Mouse (Mus musculus): ENCODE measurements around the gene Tec. TPM values are rescaled to one million over a fixed set of nuclear protein-coding genes. Genes with fewer than 3 reads are reported as not detected.
A peak's percentile ranks its signal among the peaks of the same experiment; 100 is the strongest.

The Tec gene
- polyA plus RNA-seq, 1 experiment from 2014 or later, result 3.2 TPM

GRCm38 (mm10) chr5:72793309-72793850, 74.9 kb downstream of the Tec start:
- H3K27me3 ChIP-seq (ENCODE audit: control insufficient read depth, insufficient read depth, low read length), result no peaks in the 10 kb centered on the region
- no peak overlapping the region for H3K27ac ChIP-seq (replicated peaks; ENCODE audit: low read depth, low read length)
- no peak overlapping the region for H3K4me3 ChIP-seq (ENCODE audit: low read depth, low read length)
- H3K4me1 ChIP-seq (ENCODE audit: control insufficient read depth, insufficient read depth, low read length), result no peaks in the 10 kb centered on the region
- no peak for ATAC-seq (replicated peaks; ENCODE audit: insufficient number of reproducible peaks, low FRiP score, low TSS enrichment, low read depth)
- H3K36me3 ChIP-seq (replicated peaks; ENCODE audit: control insufficient read depth, insufficient read depth, low read depth, low read length), result no peaks in the 10 kb centered on the region
- no peak overlapping the region for H3K4me2 ChIP-seq (ENCODE audit: low read depth, low read length)
- no peaks in the 10 kb centered on the region for H3K9me3 ChIP-seq (replicated peaks; ENCODE audit: control insufficient read depth, low read length)
- DNase-seq (ENCODE audit: low spot score), result no peak
- 79% methylated on average over 3 of the region's 3 CpGs for WGBS
- no peak overlapping the region for H3K9ac ChIP-seq (replicated peaks; ENCODE audit: low read length)

GRCm38 (mm10) chr5:72791789-72792188, 76.5 kb downstream of the Tec start:
- H3K4me2 ChIP-seq (ENCODE audit: low read depth, low read length), result no peak overlapping the region
- ATAC-seq (replicated peaks; ENCODE audit: insufficient number of reproducible peaks, low FRiP score, low TSS enrichment, low read depth), result peak; percentile 48; the same call in 1 of the 2 replicates

GRCm38 (mm10) chr5:72791386-72791785, 76.9 kb downstream of the Tec start:
- H3K9ac ChIP-seq (replicated peaks; ENCODE audit: low read length), result no peak overlapping the region
- no peak overlapping the region for H3K4me3 ChIP-seq (ENCODE audit: low read depth, low read length)
- DNase-seq (ENCODE audit: low spot score), result no peak
- no peaks in the 10 kb centered on the region for H3K36me3 ChIP-seq (replicated peaks; ENCODE audit: control insufficient read depth, insufficient read depth, low read depth, low read length)
- no peaks in the 10 kb centered on the region for H3K27me3 ChIP-seq (ENCODE audit: control insufficient read depth, insufficient read depth, low read length)
- H3K4me2 ChIP-seq (ENCODE audit: low read depth, low read length), result no peak overlapping the region
- ATAC-seq (replicated peaks; ENCODE audit: insufficient number of reproducible peaks, low FRiP score, low TSS enrichment, low read depth), result no peak
- no peak overlapping the region for H3K27ac ChIP-seq (replicated peaks; ENCODE audit: low read depth, low read length)
- 76% methylated on average over 4 of the region's 4 CpGs for WGBS
- no peaks in the 10 kb centered on the region for H3K9me3 ChIP-seq (replicated peaks; ENCODE audit: control insufficient read depth, low read length)
- H3K4me1 ChIP-seq (ENCODE audit: control insufficient read depth, insufficient read depth, low read length), result no peaks in the 10 kb centered on the region

More at GRCm38 (mm10) chr5:72791789-72792188, 76.5 kb downstream of the Tec start:
- Histone ChIP-seq H3K27ac (replicated peaks; ENCODE audit: low read depth, low read length) (no peak overlapping the region), H3K36me3 (replicated peaks; ENCODE audit: control insufficient read depth, insufficient read depth, low read depth, low read length) (no peaks in the 10 kb centered on the region), H3K9me3 (replicated peaks; ENCODE audit: control insufficient read depth, low read length) (no peaks in the 10 kb centered on the region), H3K9ac (replicated peaks; ENCODE audit: low read length) (no peak overlapping the region), H3K4me3 (ENCODE audit: low read depth, low read length) (no peak overlapping the region), H3K4me1 (ENCODE audit: control insufficient read depth, insufficient read depth, low read length) (no peaks in the 10 kb centered on the region), H3K27me3 (ENCODE audit: control insufficient read depth, insufficient read depth, low read length) (no peaks in the 10 kb centered on the region)
- no peak for DNase-seq (ENCODE audit: low spot score)
- WGBS, result 15% methylated on average over 6 of the region's 6 CpGs

- Histone ChIP-seq H3K36me3 (replicated peaks; ENCODE audit: control insufficient read depth, insufficient read depth, low read depth, low read length) (no peaks in the 10 kb centered on the region), H3K9me3 (replicated peaks; ENCODE audit: control insufficient read depth, low read length) (no peaks in the 10 kb centered on the region), H3K4me1 (ENCODE audit: control insufficient read depth, insufficient read depth, low read length) (no peaks in the 10 kb centered on the region), H3K4me3 (ENCODE audit: low read depth, low read length) (no peak overlapping the region), H3K9ac (replicated peaks; ENCODE audit: low read length) (no peak overlapping the region), H3K27me3 (ENCODE audit: control insufficient read depth, insufficient read depth, low read length) (no peaks in the 10 kb centered on the region), H3K27ac (replicated peaks; ENCODE audit: low read depth, low read length) (no peak overlapping the region), H3K4me2 (ENCODE audit: low read depth, low read length) (no peak overlapping the region)
- WGBS, result 70% methylated on average over 4 of the region's 4 CpGs
- no peak for ATAC-seq (replicated peaks; ENCODE audit: insufficient number of reproducible peaks, low FRiP score, low TSS enrichment, low read depth)
- no peak for DNase-seq (ENCODE audit: low spot score)
These were observed 82.8 kb downstream of the Tec start for GRCm38 (mm10) chr5:72785451-72785850.

GRCm38 (mm10) chr5:72784719-72785118, 83.6 kb downstream of the Tec start:
- Histone ChIP-seq H3K9ac (replicated peaks; ENCODE audit: low read length) (no peak overlapping the region), H3K36me3 (replicated peaks; ENCODE audit: control insufficient read depth, insufficient read depth, low read depth, low read length) (no peaks in the 10 kb centered on the region), H3K27ac (replicated peaks; ENCODE audit: low read depth, low read length) (no peak overlapping the region), H3K4me2 (ENCODE audit: low read depth, low read length) (no peak overlapping the region), H3K27me3 (ENCODE audit: control insufficient read depth, insufficient read depth, low read length) (no peaks in the 10 kb centered on the region), H3K4me1 (ENCODE audit: control insufficient read depth, insufficient read depth, low read length) (no peaks in the 10 kb centered on the region), H3K9me3 (replicated peaks; ENCODE audit: control insufficient read depth, low read length) (no peaks in the 10 kb centered on the region), H3K4me3 (ENCODE audit: low read depth, low read length) (no peak overlapping the region)
- DNase-seq (ENCODE audit: low spot score) (no peak), ATAC-seq (replicated peaks; ENCODE audit: insufficient number of reproducible peaks, low FRiP score, low TSS enrichment, low read depth) (no peak)
- WGBS, result 78% methylated on average over 3 of the region's 3 CpGs

- H3K4me2 ChIP-seq (ENCODE audit: low read depth, low read length), result no peak overlapping the region
- H3K27me3 ChIP-seq (ENCODE audit: control insufficient read depth, insufficient read depth, low read length), result no peaks in the 10 kb centered on the region
- H3K36me3 ChIP-seq (replicated peaks; ENCODE audit: control insufficient read depth, insufficient read depth, low read depth, low read length), result no peaks in the 10 kb centered on the region
- no peak for ATAC-seq (replicated peaks; ENCODE audit: insufficient number of reproducible peaks, low FRiP score, low TSS enrichment, low read depth)
- no peak overlapping the region for H3K9ac ChIP-seq (replicated peaks; ENCODE audit: low read length)
- no peaks in the 10 kb centered on the region for H3K9me3 ChIP-seq (replicated peaks; ENCODE audit: control insufficient read depth, low read length)
- no peaks in the 10 kb centered on the region for H3K4me1 ChIP-seq (ENCODE audit: control insufficient read depth, insufficient read depth, low read length)
- DNase-seq (ENCODE audit: low spot score), result no peak
- no peak overlapping the region for H3K27ac ChIP-seq (replicated peaks; ENCODE audit: low read depth, low read length)
- 81% methylated on average over 8 of the region's 8 CpGs for WGBS
- H3K4me3 ChIP-seq (ENCODE audit: low read depth, low read length), result no peak overlapping the region
These were observed 84.3 kb downstream of the Tec start for GRCm38 (mm10) chr5:72783957-72784356.

GRCm38 (mm10) chr5:72783123-72783522, 85.2 kb downstream of the Tec start:
- Histone ChIP-seq H3K4me1 (ENCODE audit: control insufficient read depth, insufficient read depth, low read length) (no peaks in the 10 kb centered on the region), H3K27me3 (ENCODE audit: control insufficient read depth, insufficient read depth, low read length) (no peaks in the 10 kb centered on the region), H3K27ac (replicated peaks; ENCODE audit: low read depth, low read length) (no peak overlapping the region), H3K9ac (replicated peaks; ENCODE audit: low read length) (no peak overlapping the region), H3K4me3 (ENCODE audit: low read depth, low read length) (no peak overlapping the region), H3K4me2 (ENCODE audit: low read depth, low read length) (no peak overlapping the region), H3K36me3 (replicated peaks; ENCODE audit: control insufficient read depth, insufficient read depth, low read depth, low read length) (no peaks in the 10 kb centered on the region), H3K9me3 (replicated peaks; ENCODE audit: control insufficient read depth, low read length) (no peaks in the 10 kb centered on the region)
- WGBS, result 92% methylated on average over 7 of the region's 7 CpGs
- ATAC-seq (replicated peaks; ENCODE audit: insufficient number of reproducible peaks, low FRiP score, low TSS enrichment, low read depth) (no peak), DNase-seq (ENCODE audit: low spot score) (no peak)

- no peaks in the 10 kb centered on the region for H3K27me3 ChIP-seq (ENCODE audit: control insufficient read depth, insufficient read depth, low read length)
- no peak overlapping the region for H3K4me3 ChIP-seq (ENCODE audit: low read depth, low read length)
- H3K9ac ChIP-seq (replicated peaks; ENCODE audit: low read length), result no peak overlapping the region
- no peak overlapping the region for H3K4me2 ChIP-seq (ENCODE audit: low read depth, low read length)
- no peak overlapping the region for H3K27ac ChIP-seq (replicated peaks; ENCODE audit: low read depth, low read length)
- no peaks in the 10 kb centered on the region for H3K4me1 ChIP-seq (ENCODE audit: control insufficient read depth, insufficient read depth, low read length)
- WGBS, result 87% methylated on average over 11 of the region's 11 CpGs
- no peaks in the 10 kb centered on the region for H3K9me3 ChIP-seq (replicated peaks; ENCODE audit: control insufficient read depth, low read length)
- DNase-seq (ENCODE audit: low spot score) (no peak), ATAC-seq (replicated peaks; ENCODE audit: insufficient number of reproducible peaks, low FRiP score, low TSS enrichment, low read depth) (no peak)
- no peaks in the 10 kb centered on the region for H3K36me3 ChIP-seq (replicated peaks; ENCODE audit: control insufficient read depth, insufficient read depth, low read depth, low read length)
These were observed 86.5 kb downstream of the Tec start for GRCm38 (mm10) chr5:72781776-72782175.

Data from embryonic facial prominence, embryonic 11.5 days (tissue).